Mouse (Mus musculus): Measurements from ENCODE around the gene Rnf34. TPM values are rescaled to one million over a fixed set of nuclear protein-coding genes. Genes with fewer than 3 reads are reported as not detected.

The Rnf34 gene
- polyA plus RNA-seq, 1 experiment from 2014 or later = 24.7 TPM

- Histone ChIP-seq H3K4me3 (ENCODE audit: low read depth, low read length) (no peak overlapping the region), H3K27me3 (replicated peaks; ENCODE audit: insufficient read depth, low read length) (no peaks in the 10 kb centered on the region), H3K4me1 (ENCODE audit: insufficient read depth, low read depth, low read length) (peaks cover 7% of the 10 kb centered on the region; the same call in 1 of the 2 replicates), H3K9ac (replicated peaks; ENCODE audit: low read depth) (no peak overlapping the region), H3K9me3 (ENCODE audit: low read length) (no peaks in the 10 kb centered on the region), H3K27ac (ENCODE audit: low read length) (no peak overlapping the region), H3K36me3 (ENCODE audit: insufficient read depth, low read length) (no peaks in the 10 kb centered on the region), H3K4me2 (replicated peaks; ENCODE audit: low read depth, low read length) (no peak overlapping the region)
- ATAC-seq (no peak), DNase-seq (ENCODE audit: low spot score) (no peak)
- TF ChIP-seq CTCF (IDR thresholded peaks at IDR 0.05) (no peak), EP300 (IDR thresholded peaks at IDR 0.05) (no peak)
- WGBS = 75% methylated on average over 2 of the region's 2 CpGs
Observed at GRCm38 (mm10) chr5:122852611-122853010, 2.8 kb downstream of the Rnf34 start.

GRCm38 (mm10) chr5:122855858-122856257 lies 6.0 kb downstream of the Rnf34 start:
- Histone ChIP-seq H3K9ac (replicated peaks; ENCODE audit: low read depth) (no peak overlapping the region), H3K27me3 (replicated peaks; ENCODE audit: insufficient read depth, low read length) (no peaks in the 10 kb centered on the region), H3K36me3 (ENCODE audit: insufficient read depth, low read length) (no peaks in the 10 kb centered on the region), H3K4me2 (replicated peaks; ENCODE audit: low read depth, low read length) (no peak overlapping the region), H3K9me3 (ENCODE audit: low read length) (no peaks in the 10 kb centered on the region), H3K27ac (ENCODE audit: low read length) (no peak overlapping the region), H3K4me1 (ENCODE audit: insufficient read depth, low read depth, low read length) (peaks cover 3% of the 10 kb centered on the region; the same call in 1 of the 2 replicates), H3K4me3 (ENCODE audit: low read depth, low read length) (no peak overlapping the region)
- ATAC-seq (no peak), DNase-seq (ENCODE audit: low spot score) (peak; percentile 35)
- TF ChIP-seq CTCF (IDR thresholded peaks at IDR 0.05) (no peak), EP300 (IDR thresholded peaks at IDR 0.05) (no peak)
- WGBS = 59% methylated on average over 3 of the region's 3 CpGs

- ATAC-seq (no peak), DNase-seq (ENCODE audit: low spot score) (no peak)
- WGBS = 97% methylated on average over 2 of the region's 2 CpGs
- Histone ChIP-seq H3K36me3 (ENCODE audit: insufficient read depth, low read length) (peaks cover 16% of the 10 kb centered on the region; the same call in 1 of the 2 replicates), H3K4me2 (replicated peaks; ENCODE audit: low read depth, low read length) (no peak overlapping the region), H3K9ac (replicated peaks; ENCODE audit: low read depth) (no peak overlapping the region), H3K4me3 (ENCODE audit: low read depth, low read length) (no peak overlapping the region), H3K4me1 (ENCODE audit: insufficient read depth, low read depth, low read length) (no peaks in the 10 kb centered on the region), H3K9me3 (ENCODE audit: low read length) (no peaks in the 10 kb centered on the region), H3K27me3 (replicated peaks; ENCODE audit: insufficient read depth, low read length) (no peaks in the 10 kb centered on the region), H3K27ac (ENCODE audit: low read length) (no peak overlapping the region)
- TF ChIP-seq EP300 (IDR thresholded peaks at IDR 0.05) (no peak), CTCF (IDR thresholded peaks at IDR 0.05) (no peak)
Observed at GRCm38 (mm10) chr5:122863053-122863452, 13.2 kb downstream of the Rnf34 start.

GRCm38 (mm10) chr5:122872626-122873025 lies 22.8 kb downstream of the Rnf34 start:
- Histone ChIP-seq H3K9ac (replicated peaks; ENCODE audit: low read depth) (no peak overlapping the region), H3K4me3 (ENCODE audit: low read depth, low read length) (no peak overlapping the region)

GRCm38 (mm10) chr5:122873573-122873972 lies 23.7 kb downstream of the Rnf34 start:
- H3K4me3 ChIP-seq (ENCODE audit: low read depth, low read length) = no peak overlapping the region
- no peaks in the 10 kb centered on the region for H3K4me1 ChIP-seq (ENCODE audit: insufficient read depth, low read depth, low read length)
- no peaks in the 10 kb centered on the region for H3K9me3 ChIP-seq (ENCODE audit: low read length)
- H3K27me3 ChIP-seq (replicated peaks; ENCODE audit: insufficient read depth, low read length) = no peaks in the 10 kb centered on the region
- DNase-seq (ENCODE audit: low spot score) (no peak), ATAC-seq (no peak)
- no peak overlapping the region for H3K9ac ChIP-seq (replicated peaks; ENCODE audit: low read depth)
- 65% methylated on average over 2 of the region's 2 CpGs for WGBS
- H3K36me3 ChIP-seq (ENCODE audit: insufficient read depth, low read length) = peaks cover 15% of the 10 kb centered on the region
- TF ChIP-seq CTCF (IDR thresholded peaks at IDR 0.05) (no peak), EP300 (IDR thresholded peaks at IDR 0.05) (no peak)
- H3K27ac ChIP-seq (ENCODE audit: low read length) = no peak overlapping the region
- H3K4me2 ChIP-seq (replicated peaks; ENCODE audit: low read depth, low read length) = no peak overlapping the region

More at GRCm38 (mm10) chr5:122872626-122873025, 22.8 kb downstream of the Rnf34 start:
- TF ChIP-seq EP300 (IDR thresholded peaks at IDR 0.05) (no peak), CTCF (IDR thresholded peaks at IDR 0.05) (no peak)
- ATAC-seq = no peak
- WGBS = 90% methylated on average over 3 of the region's 3 CpGs
- Histone ChIP-seq H3K36me3 (ENCODE audit: insufficient read depth, low read length) (peaks cover 20% of the 10 kb centered on the region), H3K27me3 (replicated peaks; ENCODE audit: insufficient read depth, low read length) (no peaks in the 10 kb centered on the region), H3K4me1 (ENCODE audit: insufficient read depth, low read depth, low read length) (no peaks in the 10 kb centered on the region), H3K9me3 (ENCODE audit: low read length) (no peaks in the 10 kb centered on the region), H3K4me2 (replicated peaks; ENCODE audit: low read depth, low read length) (no peak overlapping the region), H3K27ac (ENCODE audit: low read length) (no peak overlapping the region)
- DNase-seq (ENCODE audit: low spot score) = no peak

GRCm38 (mm10) chr5:122874359-122874758 lies 24.5 kb downstream of the Rnf34 start:
- Histone ChIP-seq H3K9me3 (ENCODE audit: low read length) (no peaks in the 10 kb centered on the region), H3K36me3 (ENCODE audit: insufficient read depth, low read length) (peaks cover 9% of the 10 kb centered on the region), H3K4me1 (ENCODE audit: insufficient read depth, low read depth, low read length) (no peaks in the 10 kb centered on the region), H3K4me3 (ENCODE audit: low read depth, low read length) (no peak overlapping the region), H3K4me2 (replicated peaks; ENCODE audit: low read depth, low read length) (no peak overlapping the region), H3K27me3 (replicated peaks; ENCODE audit: insufficient read depth, low read length) (no peaks in the 10 kb centered on the region), H3K27ac (ENCODE audit: low read length) (no peak overlapping the region), H3K9ac (replicated peaks; ENCODE audit: low read depth) (no peak overlapping the region)
- DNase-seq (ENCODE audit: low spot score) (no peak), ATAC-seq (no peak)
- 95% methylated on average over 3 of the region's 3 CpGs for WGBS
- TF ChIP-seq EP300 (IDR thresholded peaks at IDR 0.05) (no peak), CTCF (IDR thresholded peaks at IDR 0.05) (no peak)

GRCm38 (mm10) chr5:122876671-122877070 lies 26.8 kb downstream of the Rnf34 start:
- no peak for ATAC-seq
- no peak for DNase-seq (ENCODE audit: low spot score)
- Histone ChIP-seq H3K27me3 (replicated peaks; ENCODE audit: insufficient read depth, low read length) (no peaks in the 10 kb centered on the region), H3K4me3 (ENCODE audit: low read depth, low read length) (no peak overlapping the region), H3K9ac (replicated peaks; ENCODE audit: low read depth) (no peak overlapping the region), H3K4me1 (ENCODE audit: insufficient read depth, low read depth, low read length) (no peaks in the 10 kb centered on the region), H3K36me3 (ENCODE audit: insufficient read depth, low read length) (peaks cover 20% of the 10 kb centered on the region), H3K4me2 (replicated peaks; ENCODE audit: low read depth, low read length) (no peak overlapping the region), H3K9me3 (ENCODE audit: low read length) (no peaks in the 10 kb centered on the region), H3K27ac (ENCODE audit: low read length) (no peak overlapping the region)
- TF ChIP-seq EP300 (IDR thresholded peaks at IDR 0.05) (no peak), CTCF (IDR thresholded peaks at IDR 0.05) (no peak)
- WGBS = 67% methylated on average over 3 of the region's 3 CpGs

Measured in lung, postnatal 0 days (tissue).